Mouse (Mus musculus): ENCODE measurements around the gene Krt39.
A peak's percentile ranks its signal among the peaks of the same experiment; 100 is the strongest.

Gene Krt39

DNA sequence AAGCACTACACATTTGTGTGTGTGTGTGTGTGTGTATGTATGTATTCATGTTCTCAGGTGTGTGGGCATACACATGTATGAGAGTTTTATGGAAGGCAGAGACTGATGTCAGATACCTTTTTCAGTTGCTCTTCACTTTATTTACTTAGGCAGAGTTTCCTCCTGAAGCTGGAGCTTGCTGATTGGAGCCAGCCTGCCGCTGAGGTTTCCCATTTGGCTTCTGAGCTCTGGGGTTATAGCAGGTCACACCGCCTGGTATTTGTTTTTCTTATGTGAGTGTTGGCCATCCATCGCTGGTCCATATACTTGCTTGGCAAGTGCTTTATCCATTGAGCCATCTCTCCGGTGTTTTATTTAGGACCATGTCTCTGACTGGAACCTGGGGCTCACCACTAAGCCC, 51.9 kb downstream of the Krt39 start:
- no peak for DNase-seq

- DNase-seq, result no peak
These were observed 52.6 kb downstream of the Krt39 start for GRCm38 (mm10) chr11:99468566-99468965.

DNA sequence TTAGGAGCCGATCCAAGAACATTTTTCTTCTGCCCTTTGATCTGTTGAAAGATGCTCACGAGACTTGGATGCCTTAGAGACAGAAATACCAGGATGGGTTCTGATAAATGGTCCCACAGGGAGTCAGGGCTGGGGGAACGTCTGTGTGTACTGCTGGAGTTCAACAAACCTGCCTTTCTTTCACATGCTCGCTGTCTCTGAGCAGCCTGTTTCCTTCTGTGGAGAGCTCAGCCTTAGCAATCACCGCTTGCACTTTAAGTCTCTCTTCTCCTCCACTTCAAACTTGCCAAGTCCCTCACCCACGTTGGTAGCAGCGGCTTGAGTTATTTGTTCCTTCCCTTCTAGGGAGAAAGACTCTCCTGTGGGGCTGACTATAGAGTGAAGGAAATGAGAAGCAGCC, 54.8 kb downstream of the Krt39 start:
- no peak for DNase-seq

GRCm38 (mm10) chr11:99464836-99465235, 56.3 kb downstream of the Krt39 start:
- DNase-seq, result peak; percentile 80 to 90
